In genomic region chr17:59345526-59345925, GRCm38 (mm10) we compare ENCODE assay signal across 27 mouse cellular contexts.
"Had no signal": no experiment of that assay in that cellular context is flagged by ENCODE, and none has a peak within 500 bp of the region (broad histone marks: within the 10 kb centered on the region; RNA-seq: fewer than 3 reads in every experiment).

No protein-coding gene starts in this region.

- H3K4me2 ChIP-seq: heart, embryonic 13.5 days; heart, embryonic 15.5 days; hindbrain, embryonic 13.5 days; hindbrain, embryonic 15.5 days; intestine, embryonic 15.5 days; kidney, embryonic 15.5 days; limb, embryonic 13.5 days; limb, embryonic 15.5 days; liver, embryonic 12.5 days had no signal

- H3K36me3 ChIP-seq: heart, embryonic 10.5 days; heart, embryonic 13.5 days; heart, embryonic 15.5 days; hindbrain, embryonic 13.5 days; hindbrain, embryonic 15.5 days; intestine, embryonic 15.5 days; kidney, embryonic 15.5 days; limb, embryonic 13.5 days; limb, embryonic 15.5 days; liver, embryonic 12.5 days had no signal

- H3K4me3 ChIP-seq: gastrocnemius, adult 2 months; heart, embryonic 10.5 days; heart, embryonic 13.5 days; heart, embryonic 15.5 days; hindbrain, embryonic 13.5 days; hindbrain, embryonic 15.5 days; intestine, embryonic 15.5 days; kidney, embryonic 15.5 days; limb, embryonic 13.5 days; limb, embryonic 15.5 days; liver, embryonic 12.5 days had no signal

- DNase-seq: gastrocnemius, adult 2 months; gastrocnemius, postnatal 10 days; gastrocnemius, postnatal 25 days; heart, adult 18-20 months; heart, postnatal 14 days; heart, postnatal 36 days; kidney, adult 11 months; kidney, adult 2 months; kidney, adult 9 months; kidney, postnatal 14 days; kidney, postnatal 36 days; layer of hippocampus, adult 9-11 months; layer of hippocampus, postnatal 36 days; left cerebral cortex, postnatal 4 days had no signal

- ATAC-seq: inflammation-experienced regulatory T-cells, adult 6 months; intestine, embryonic 15.5 days; liver, embryonic 12.5 days had no signal

- H3K9ac ChIP-seq: heart, embryonic 13.5 days; heart, embryonic 15.5 days; hindbrain, embryonic 13.5 days; hindbrain, embryonic 15.5 days; intestine, embryonic 15.5 days; kidney, embryonic 15.5 days; limb, embryonic 13.5 days; limb, embryonic 15.5 days; liver, embryonic 12.5 days; liver, embryonic 14.5 days had no signal

- H3K9me3 ChIP-seq: heart, embryonic 10.5 days; heart, embryonic 13.5 days; heart, embryonic 15.5 days; hindbrain, embryonic 13.5 days; hindbrain, embryonic 15.5 days; intestine, embryonic 15.5 days; kidney, embryonic 15.5 days; limb, embryonic 13.5 days; limb, embryonic 15.5 days; liver, embryonic 12.5 days had no signal

- H3K4me1 ChIP-seq: heart, embryonic 10.5 days; heart, embryonic 13.5 days; heart, embryonic 15.5 days; hindbrain, embryonic 13.5 days; hindbrain, embryonic 15.5 days; intestine, embryonic 15.5 days; kidney, embryonic 15.5 days; limb, embryonic 13.5 days; limb, embryonic 15.5 days; liver, embryonic 12.5 days had no signal

- H3K27me3 ChIP-seq: heart, embryonic 13.5 days; heart, embryonic 15.5 days; hindbrain, embryonic 13.5 days; hindbrain, embryonic 15.5 days; intestine, embryonic 15.5 days; kidney, embryonic 15.5 days; limb, embryonic 13.5 days; limb, embryonic 15.5 days; liver, embryonic 12.5 days had no signal

- H3K27ac ChIP-seq: gastrocnemius, adult 2 months; heart, embryonic 10.5 days; heart, embryonic 13.5 days; heart, embryonic 15.5 days; hindbrain, embryonic 13.5 days; hindbrain, embryonic 15.5 days; intestine, embryonic 15.5 days; kidney, embryonic 15.5 days; kidney, postnatal 0 days; limb, embryonic 13.5 days; limb, embryonic 15.5 days; liver, embryonic 12.5 days; liver, embryonic 14.5 days had no signal
